Mouse (Mus musculus): ENCODE data around the gene Fnip1.

Gene Fnip1

GRCm38 (mm10) chr11:54542414-54542813, 104.4 kb downstream of the Fnip1 start:
- DNase-seq (ENCODE audit: low read depth, low spot score) = no peak

DNA sequence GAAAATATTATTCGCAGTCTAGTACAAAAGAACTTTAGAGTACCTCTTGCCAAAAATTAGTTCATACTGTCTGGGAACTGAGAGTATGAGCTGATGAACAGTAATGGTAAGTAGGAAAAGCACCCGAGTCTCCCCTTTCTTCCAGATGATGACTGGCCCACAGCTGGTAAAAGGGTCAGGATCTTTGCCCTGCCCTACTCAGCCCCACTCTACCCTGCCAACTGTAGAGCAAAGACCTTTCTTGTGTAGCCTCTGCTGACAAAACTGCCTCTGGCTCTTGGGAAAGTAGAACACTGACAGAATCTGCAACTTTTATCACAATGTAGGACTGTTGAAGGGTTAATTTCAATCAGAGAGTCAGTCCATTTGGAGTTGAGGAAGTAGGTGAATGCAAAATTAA, 117.0 kb downstream of the Fnip1 start:
- no peak for DNase-seq (ENCODE audit: low read depth, low spot score)

GRCm38 (mm10) chr11:54562761-54563160, 124.8 kb downstream of the Fnip1 start:
- DNase-seq (ENCODE audit: low read depth, low spot score) = no peak

Measured in retina, adult 2 months (tissue).